Mouse (Mus musculus): ENCODE measurements around the gene Scfd2.
A peak's percentile ranks its signal among the peaks of the same experiment; 100 is the strongest.

The Scfd2 gene

DNA sequence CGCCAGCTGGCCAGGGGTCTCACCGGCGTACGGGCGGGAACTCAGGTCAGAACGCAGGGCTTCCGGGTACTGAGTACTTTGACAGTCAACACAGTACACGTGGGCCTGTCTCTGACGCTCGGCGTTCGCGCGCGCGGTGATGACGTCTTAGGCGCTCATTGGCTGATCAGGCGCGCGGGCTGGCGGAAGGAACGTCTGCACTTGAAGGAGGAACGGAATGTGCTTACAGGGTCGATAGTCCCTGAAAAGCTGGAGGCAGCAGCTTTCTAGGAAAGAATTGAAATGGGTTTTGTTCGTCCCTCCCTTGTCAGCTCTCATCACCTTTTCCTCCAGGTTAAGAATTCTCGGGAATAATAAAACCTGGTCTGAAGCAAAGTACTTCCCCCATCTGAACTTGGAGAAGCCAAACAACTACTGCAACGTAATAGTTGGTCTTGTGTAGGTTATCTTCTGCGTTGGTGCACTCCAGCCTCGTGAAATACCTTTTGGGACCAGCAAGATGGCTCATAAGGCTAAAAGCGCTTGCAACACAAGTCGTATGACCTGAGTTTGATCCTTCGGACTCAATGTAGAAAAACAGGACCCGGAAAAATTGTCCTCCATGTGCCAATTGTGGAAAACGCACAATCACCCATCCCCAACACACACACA, at the start of gene Scfd2:
Gene Scfd2, minus strand, starts transcription at position 130 of the 651 bp plus-strand sequence.
- peak; percentile 94 for DNase-seq

DNA sequence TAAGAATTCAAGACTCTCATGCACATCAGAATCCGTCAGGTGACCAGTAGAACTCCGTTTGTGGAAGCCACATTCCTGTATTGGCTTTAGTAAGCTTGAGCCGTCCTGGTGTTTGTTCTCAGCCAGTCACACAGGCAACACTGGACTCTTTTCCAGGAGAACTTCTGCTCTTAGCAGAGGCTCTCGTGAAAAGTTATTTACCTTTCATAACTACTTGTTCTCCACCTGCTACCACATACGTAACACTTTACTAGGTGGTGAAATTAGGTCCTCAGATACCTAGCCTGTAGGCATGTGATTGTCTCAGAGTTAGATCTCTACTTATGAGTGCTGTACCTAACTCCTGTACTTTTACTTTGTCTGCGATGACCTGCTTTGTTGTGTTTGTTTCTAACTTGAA, 40.2 kb upstream of the Scfd2 start:
- DNase-seq, result no peak

DNA sequence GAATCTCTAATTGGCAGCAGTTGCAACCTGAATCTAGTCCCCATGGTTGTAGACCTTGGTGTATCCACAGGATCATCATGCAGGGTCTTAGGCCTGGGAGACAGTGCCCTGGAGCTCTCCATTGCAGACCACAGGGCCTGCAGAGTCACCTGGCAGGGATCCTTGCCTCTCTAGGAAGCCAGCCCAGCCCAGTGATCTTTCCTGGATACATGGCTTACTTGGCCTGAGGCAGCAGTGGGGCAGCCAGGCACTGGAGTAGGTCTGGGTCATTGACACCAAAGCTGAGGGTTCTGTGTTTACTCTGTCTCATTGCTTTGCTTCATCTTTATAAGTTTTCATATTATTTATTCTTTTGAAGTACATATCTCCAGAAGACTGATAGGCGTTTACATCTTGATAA, 29.6 kb upstream of the Scfd2 start:
- no peak for DNase-seq

DNA sequence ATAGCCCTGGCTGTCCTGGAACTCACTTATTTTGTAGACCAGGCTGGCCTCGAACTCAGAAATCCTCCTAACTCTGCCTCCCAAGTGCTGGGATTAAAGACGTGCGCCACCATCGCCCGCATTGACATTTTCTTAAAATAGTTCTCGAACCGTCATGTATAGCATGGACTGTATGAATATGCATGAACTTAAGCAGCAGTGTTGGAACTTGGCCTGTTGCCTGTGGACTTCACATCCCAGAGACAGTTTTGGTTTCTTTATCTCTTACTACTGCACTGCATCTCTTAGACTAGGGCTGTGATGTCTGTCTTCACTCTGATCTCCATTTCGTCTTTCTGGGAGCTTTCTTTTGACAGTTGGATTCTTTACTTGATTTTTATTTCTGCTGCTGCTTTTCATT, 18.0 kb upstream of the Scfd2 start:
- no peak for DNase-seq

DNA sequence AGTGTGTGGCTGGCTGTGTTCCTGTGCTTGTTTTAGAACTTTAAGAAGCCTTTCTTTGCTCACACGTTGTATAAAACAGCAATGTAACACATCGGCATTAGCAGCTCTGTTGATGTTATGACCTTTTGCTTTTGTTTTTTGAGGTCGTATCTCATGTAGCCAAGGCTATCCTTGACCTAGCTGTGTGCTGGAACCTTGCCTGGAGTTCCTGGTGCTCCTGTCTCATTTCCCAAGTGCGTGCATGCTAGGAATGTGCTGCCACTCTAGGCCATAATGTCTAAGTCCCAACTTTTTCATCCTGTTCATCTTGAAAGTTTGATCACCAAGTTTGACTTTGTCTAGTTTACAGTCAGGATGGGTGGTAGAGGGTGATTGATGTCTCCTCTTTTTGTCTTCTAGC, 14.0 kb upstream of the Scfd2 start:
- no peak for DNase-seq

DNA sequence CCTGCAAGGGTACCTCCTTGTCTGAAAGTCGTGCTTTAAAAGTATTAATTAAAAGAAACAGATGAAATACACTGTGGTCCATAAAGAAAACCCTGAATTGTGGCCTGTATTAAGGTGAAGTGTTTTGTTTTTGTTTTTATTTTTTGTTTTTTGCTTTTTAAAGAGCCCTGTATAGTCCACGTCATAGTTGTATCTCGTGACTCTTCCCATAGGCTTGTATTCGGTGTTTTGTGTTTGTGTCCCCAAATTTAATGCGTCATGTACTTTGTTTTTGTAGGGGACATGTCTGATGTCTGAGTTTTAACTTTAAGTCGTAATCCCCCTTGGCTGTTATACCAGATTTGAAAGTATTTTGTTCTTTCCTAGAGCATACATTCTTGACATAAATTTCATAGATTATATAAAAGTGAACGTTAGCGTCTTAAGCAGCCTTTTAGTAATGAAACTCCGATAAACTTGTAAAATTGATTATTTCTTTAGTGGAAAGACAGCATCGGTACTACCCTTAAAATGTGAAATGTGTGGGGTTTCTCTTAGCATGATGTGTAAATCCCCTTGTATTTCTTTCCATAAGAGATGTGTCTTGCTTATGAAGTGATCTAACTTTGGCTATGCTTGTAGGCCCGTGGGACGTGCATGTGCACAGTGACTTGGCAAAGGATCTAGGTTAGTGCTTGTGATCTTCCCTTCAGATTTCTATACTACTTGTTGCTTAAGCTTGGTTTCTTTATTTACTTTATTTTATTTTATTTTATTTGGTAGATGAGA, 4.8 kb upstream of the Scfd2 start:
- peak; percentile 18 for DNase-seq

DNA sequence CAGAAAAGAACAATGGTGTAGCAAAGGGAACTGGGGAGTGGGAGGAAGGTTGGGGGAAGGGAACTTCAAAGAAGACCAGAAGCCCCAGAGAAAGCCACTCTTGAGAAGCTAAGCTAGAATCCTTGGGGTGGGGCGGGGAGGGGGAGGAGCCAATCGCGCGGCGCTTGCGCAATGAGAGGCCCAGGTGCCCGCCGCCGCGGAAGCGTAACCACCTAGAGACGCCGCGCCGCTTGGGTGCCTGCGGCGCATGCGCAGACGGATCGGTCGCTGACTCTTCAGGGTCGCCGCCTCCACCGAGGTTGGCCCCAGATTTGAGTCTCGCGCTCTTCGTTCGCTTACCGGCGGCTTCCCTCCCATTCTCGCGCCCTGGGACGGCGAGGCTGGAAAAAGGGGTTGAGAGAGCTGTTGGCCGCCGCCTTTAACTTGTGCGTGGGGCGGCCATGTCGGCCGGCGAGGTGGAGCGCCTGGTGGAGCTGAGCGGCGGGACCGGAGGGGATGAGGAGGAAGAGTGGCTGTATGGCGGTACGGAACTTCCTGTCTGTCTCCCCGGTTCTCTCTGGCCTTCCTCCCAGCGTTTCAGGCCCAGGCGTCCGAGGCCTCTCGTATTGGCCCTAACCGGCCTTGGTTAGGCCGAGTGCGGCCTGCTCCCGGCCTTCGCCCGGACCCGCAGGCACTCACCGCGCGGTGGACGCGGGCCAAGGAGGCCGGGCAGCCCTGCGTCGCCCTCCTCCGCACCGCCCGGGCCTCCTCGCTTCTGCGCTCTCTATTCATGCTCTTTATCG, 3.9 kb upstream of the Scfd2 start, which contains the start of gene Fip1l1:
Gene Fip1l1, plus strand, starts transcription at position 210 of the 782 bp plus-strand sequence.
- peak; percentile 98 for DNase-seq

DNA sequence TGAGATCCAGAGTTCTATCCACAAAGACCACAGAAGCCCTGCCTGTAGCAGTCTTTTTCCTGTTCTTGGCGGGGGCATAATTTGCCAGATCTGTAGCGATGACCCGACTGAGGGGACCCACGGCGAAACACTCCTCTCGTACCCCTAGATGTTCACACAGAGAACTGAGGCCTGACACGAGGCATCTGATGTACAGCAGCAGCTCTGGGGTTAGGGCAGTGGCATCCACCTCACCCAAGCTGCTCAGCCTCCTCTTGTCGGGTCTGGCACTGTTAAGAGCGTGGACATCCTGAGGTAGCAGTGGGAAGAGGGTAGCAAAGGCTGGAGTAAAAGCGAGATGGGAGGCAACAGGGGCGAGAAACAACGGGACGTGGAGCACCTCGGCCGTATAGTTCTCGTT, 774 bp downstream of the Scfd2 start:
- DNase-seq, result no peak

DNA sequence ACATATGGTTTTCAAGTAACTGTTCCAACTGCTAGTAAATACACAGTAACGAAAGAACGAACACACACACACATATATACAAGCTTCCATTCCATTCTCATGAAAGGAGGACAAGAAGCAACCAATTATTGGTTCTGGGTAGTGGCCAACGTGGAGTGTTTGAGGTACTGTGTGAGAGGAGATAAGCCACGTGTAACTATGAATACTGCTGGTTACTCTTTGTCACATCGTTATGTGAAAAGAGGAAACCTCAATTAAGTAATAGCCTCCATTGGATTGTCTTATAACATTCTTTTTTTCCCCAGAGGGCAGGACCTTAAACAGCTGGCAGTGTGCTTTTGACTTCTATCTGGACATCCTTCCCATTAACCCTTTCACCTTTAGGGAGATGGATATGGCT, 4.5 kb downstream of the Scfd2 start:
- no peak for DNase-seq

DNA sequence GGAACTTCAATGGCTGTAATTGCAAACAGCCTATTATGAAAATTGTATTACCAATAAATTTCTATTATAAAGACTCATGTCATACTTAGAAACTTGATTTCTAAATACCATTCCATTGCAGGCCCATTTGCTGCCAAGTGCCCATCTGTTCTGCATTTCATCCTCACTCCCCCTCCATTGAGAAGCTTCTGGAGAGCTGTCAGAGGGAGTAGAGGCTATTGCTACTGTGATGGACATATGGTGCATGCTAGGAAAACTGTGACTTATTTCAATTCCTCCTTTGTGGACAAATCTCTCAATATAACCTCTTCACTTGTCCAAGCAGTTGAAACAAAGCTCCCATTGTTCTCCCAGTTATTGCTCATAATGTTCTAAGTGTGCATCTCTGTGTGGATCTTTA, 19.9 kb downstream of the Scfd2 start:
- DNase-seq, result no peak

DNA sequence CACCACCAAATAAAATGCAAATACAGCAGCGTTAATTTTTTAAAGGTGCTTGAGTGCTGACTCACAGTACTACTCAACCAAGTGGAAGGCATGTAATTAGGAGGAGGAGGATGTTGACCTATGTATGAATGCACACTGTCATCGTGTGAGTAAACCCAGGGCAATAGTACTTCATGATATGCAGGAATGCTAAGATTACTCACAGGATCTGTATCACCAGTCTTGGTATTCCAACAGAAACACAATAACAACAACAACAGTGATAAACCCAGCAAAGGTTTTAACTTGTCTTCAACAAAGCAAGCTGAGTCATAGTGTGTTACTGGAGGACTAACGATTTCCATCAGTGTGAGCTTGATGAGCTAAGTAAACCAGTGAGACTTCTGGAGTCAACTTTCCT, 38.9 kb downstream of the Scfd2 start:
- DNase-seq, result no peak

DNA sequence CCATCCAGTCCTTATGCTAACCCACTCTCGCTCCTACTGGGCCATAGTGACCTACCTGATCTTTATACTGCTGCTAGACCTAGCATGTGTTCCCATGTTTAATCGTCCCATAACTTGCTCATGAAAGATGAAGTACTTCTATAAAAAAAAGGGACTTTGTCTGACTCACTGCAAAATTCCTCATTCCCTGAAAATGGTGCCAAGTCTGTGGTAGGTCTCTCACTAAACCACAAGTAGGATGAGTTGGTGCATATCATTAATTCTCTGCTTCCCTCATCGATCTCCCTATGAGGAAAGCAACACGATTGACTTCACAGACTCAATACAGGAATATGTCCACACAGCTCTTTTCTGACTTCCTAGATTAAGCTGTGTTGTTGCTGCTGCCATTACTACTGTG, 46.9 kb downstream of the Scfd2 start:
- DNase-seq, result no peak

DNA sequence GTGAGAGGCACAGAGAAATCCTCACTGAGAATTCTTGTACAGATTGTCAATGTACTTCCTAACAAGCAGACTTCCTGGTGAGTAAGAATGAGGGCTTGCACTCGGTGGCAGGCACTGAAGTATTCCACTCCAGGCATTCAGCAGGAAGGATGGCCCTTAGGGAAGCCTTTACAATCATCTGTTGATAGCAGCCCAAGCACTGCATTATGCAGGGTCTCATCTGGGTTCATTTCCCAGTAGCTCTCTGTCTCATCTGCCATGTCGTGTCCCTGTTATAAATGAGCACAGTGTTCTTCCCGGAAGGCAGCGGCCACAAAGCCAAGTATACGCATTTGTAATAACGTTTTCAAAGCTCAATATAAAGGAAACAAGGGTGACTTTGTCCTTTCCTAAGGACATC, 48.9 kb downstream of the Scfd2 start:
- no peak for DNase-seq

DNA sequence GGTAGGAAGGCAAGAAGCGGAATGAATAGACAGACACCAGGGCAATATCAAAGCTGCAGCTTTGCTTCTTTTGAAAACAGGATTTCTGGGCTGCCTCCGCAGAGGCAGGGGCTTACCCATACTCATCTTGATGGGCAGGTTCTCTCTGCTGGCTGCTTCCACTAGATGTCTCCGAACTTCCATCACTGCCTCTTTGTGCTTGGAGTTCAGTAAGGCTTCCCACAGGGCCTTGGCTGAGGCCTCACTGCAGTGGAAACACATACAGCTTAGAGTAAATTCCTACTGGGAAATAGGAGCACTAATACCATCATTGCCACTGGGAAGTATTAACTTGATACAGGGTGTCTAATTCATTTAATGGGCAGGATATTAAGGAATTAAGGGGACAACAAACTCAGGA, 49.5 kb downstream of the Scfd2 start:
- DNase-seq, result no peak

DNA sequence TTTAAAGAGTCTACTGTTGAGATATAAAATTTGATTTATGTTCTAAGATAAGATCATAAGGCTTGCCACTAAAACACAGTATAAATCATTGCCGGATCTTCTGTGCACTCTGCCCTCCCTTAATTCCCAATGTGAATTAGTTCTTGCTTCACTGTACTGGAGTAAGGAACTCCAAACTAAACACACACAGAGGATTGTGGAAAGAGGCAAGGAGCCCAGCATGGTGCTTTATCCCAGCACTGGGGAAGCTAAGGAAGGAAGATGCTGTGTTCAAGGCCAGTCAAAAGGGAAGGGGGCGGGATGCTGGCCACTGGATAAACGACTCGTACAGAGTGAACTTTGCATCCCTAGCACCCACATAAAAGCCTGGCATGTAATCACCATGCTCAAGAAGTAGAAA, 51.1 kb downstream of the Scfd2 start:
- DNase-seq, result no peak

DNA sequence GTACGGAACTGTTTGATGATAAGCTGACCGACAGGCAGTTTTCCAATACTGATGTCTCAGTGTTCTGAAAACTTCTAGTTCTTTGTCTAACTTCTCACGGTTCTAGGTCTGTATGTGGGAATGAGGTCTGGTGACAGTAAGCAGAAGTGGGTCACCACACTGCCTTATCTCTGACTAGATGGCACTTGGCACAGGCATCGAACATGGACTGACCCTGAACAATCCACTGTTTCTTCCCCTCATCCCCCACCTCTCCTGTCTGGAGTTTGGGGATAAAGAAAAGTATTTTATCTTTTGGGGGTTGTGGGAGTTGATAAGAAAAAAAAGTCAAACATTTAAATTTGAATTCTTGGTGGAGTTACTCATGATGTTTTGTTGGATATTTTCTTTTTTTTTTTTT, 51.6 kb downstream of the Scfd2 start:
- no peak for DNase-seq

DNA sequence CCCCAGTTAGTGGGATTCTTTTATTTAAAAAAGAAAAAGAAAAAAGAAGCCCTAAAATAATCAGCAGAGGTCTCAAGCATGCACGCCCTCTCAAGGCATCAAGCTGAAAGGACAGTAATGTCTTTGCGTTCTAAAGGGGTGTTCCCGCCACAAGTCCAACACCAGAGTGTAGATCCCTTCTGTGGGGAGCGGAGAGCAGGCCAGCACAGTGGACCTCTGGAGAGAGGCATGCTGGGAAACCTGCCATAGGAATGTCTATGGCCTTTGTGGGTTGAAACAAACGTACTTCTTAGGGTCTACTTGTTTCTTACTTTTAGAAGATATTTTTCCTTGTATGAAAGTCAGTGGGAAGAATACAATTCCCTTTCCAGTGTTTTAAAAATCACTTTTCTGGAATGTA, 52.4 kb downstream of the Scfd2 start:
- no peak for DNase-seq

DNA sequence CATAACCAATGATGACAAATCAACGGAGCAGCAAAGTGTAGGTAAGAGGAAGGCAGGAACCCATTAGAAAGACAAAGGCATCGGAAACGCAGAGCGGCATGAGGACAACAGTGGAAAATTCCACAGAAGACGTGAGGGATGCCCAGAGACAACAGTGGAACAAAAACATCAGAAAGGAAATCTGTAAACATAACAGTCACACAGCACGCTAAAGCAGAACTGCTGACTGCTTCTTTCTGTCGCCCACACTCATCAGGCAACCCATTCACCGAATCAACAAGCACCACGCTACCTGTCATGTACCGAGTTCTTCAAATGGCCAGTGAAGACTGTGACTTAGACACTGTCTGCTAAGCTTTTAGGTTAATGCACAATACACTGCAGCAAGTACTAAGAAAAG, 55.0 kb downstream of the Scfd2 start:
- DNase-seq, result no peak

DNA sequence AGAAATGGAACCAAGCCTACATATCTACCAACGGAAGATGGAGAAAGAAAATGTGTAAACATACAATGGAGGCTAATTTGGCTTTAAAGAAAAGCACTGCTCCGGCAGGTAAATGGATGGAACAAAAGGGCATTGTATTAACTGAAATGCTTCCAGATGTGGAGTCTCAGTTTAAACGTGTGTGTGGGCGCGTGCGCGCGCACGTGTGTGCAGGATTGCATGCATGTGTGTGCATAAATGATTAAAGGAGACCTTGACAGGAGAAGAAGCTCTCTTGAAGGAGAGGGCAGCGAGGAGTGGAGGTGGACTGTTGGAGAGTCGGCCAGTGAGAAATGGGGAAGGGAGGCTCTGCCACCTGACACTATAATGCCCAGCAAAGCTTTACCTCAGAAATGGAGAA, 58.4 kb downstream of the Scfd2 start:
- DNase-seq, result no peak

DNA sequence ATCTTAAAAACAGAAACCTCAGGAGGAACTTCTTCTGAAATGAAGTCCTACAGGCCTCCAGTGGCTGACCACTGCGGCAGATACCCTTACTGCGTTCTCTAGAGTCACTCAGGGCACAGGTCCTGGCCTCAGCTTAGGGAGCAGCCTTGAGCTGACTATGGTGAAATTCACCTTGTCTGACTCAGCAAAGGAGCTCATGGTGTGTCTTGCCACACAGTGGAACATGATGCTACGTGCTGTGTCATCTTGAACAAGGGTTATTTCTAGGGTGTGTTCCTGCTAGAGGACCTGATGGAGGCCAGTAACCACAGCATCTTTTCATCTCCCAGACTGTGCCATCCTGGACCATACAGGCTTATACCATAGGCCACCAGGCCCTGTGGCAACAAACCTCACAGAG, 60.7 kb downstream of the Scfd2 start:
- no peak for DNase-seq

DNA sequence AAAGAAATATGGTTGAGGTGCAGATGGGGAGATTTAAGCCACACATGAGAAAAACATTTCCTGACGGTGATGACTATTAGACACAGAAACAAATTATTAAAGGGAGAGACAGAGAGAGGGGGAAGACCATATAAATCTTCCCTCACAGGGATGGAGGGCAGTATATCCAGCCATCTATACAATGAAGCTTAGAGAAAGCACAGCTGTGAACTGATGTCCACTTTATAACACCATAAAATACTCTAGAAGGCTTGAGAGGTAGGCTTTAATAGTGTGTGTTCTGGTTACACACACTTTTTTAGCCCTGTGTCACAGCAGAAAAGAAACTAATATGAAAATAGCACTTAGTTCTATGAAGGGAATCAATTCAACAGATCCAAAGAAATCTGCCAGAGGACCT, 61.9 kb downstream of the Scfd2 start:
- DNase-seq, result no peak

DNA sequence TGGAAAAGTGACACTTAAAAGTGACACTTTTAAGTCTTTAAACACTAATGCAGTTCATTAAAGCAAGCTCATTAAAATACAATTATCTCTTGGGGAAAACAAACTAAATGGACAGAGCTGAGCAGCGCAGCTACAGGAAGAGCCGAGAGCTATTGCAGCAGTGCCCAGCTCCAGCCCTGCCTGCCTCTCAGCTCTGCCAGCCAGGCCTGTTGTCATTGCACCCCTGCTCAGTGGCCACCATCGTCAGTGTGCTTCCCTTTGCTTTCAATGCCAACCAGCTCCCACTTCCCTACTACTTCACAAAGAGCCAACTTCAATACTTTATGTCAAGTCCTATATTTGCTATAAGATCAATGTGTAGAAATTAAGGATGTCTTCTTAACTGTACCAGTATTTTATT, 63.8 kb downstream of the Scfd2 start:
- DNase-seq, result no peak

DNA sequence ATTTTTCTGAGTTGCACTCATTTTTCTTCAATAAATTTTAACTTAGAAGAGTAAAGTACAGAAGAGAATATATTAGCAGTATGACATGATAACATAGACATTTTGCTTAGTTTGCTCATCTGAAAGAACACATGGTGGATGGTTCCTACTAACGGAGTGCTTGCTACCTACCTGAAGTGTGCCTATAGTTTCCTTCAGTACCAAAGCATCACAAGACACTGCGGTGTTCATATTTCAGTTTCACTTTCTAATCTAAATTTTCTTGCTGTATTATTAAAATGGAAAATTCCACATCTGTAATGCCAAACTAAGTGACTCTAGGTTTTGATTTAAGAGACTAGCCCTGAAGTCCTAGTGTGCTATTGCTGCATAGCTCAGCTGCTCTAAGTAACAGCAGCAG, 74.8 kb downstream of the Scfd2 start:
- DNase-seq, result no peak
